Mouse (Mus musculus): Measurements from ENCODE around the gene Kcnq1. TPM values are rescaled to one million over a fixed set of nuclear protein-coding genes. Genes with fewer than 3 reads are reported as not detected.

Kcnq1 gene
- polyA plus RNA-seq, 1 experiment, result 41.8 TPM

DNA sequence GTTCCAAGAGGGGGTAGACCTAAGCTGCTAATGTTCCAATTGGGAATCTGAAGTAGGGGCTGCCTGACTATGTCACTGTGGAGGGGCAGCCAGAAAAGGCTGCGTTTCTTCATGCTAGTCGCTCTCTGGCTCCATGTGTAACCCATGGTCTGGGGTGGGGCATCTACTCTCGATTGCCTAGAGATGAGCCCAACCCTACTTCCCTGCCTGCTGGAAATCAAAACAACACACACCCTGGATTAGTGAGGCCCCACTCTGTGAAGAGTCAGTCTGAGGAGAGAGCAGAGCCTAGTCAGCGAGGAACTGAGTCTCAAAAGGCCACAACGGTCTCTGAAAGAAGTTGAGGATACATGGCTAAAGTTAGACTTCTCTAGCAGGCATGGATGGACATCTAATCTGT is 40.9 kb downstream of the Kcnq1 start:
- 25% methylated on average over 5 of the region's 5 CpGs for WGBS
- TF ChIP-seq POLR2A (IDR thresholded peaks at IDR 0.05; ENCODE audit: low read depth, low read length) (no peak), CTCF (IDR thresholded peaks at IDR 0.05; ENCODE audit: extremely low read depth, insufficient read length, insufficient replicate concordance, low read depth, low read length) (no peak)

DNA sequence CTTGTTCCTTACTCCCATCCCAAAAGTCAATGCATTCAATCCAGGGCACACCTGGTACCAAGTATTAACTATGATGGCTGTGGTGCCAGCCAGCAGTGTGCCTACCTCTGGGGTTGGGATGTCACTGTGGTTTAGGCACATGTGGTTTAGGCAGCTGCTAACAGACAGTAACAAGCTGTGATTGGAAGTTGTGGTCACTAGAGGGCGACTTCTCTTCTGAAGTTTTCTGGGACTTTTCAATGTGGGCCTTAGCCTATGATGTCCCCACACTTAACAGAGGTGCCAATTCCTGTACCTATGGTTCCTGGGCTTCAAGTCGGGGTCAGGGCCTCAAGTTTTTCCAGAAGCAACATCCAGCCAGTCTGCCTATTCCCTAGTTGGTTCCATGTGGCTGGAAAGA is 45.0 kb downstream of the Kcnq1 start:
- Histone ChIP-seq H3K27ac (ENCODE audit: insufficient read depth, low read depth, low read length) (no peak overlapping the region), H3K36me3 (ENCODE audit: control insufficient read depth, insufficient read depth, low read length) (no peaks in the 10 kb centered on the region; the same call in 1 of the 2 replicates), H3K27me3 (ENCODE audit: control insufficient read depth, insufficient read depth, low read length) (no peaks in the 10 kb centered on the region), H3K4me1 (ENCODE audit: control insufficient read depth, insufficient read depth, insufficient read length, low read length) (peaks cover 16% of the 10 kb centered on the region), H3K4me3 (ENCODE audit: low read depth, low read length) (no peak overlapping the region)
- TF ChIP-seq POLR2A (IDR thresholded peaks at IDR 0.05; ENCODE audit: low read depth, low read length) (no peak), CTCF (IDR thresholded peaks at IDR 0.05; ENCODE audit: extremely low read depth, insufficient read length, insufficient replicate concordance, low read depth, low read length) (peak; percentile 52; the same call in 1 of the 2 replicates)
- 25% methylated on average over 2 of the region's 2 CpGs for WGBS

More for the DNA sequence above, 40.9 kb downstream of the Kcnq1 start:
- no peak overlapping the region for H3K4me3 ChIP-seq (ENCODE audit: low read depth, low read length)
- peaks cover 27% of the 10 kb centered on the region for H3K4me1 ChIP-seq (ENCODE audit: control insufficient read depth, insufficient read depth, insufficient read length, low read length)
- H3K27ac ChIP-seq (ENCODE audit: insufficient read depth, low read depth, low read length), result no peak overlapping the region
- no peaks in the 10 kb centered on the region; the same call in 1 of the 2 replicates for H3K36me3 ChIP-seq (ENCODE audit: control insufficient read depth, insufficient read depth, low read length)
- H3K27me3 ChIP-seq (ENCODE audit: control insufficient read depth, insufficient read depth, low read length), result no peaks in the 10 kb centered on the region

DNA sequence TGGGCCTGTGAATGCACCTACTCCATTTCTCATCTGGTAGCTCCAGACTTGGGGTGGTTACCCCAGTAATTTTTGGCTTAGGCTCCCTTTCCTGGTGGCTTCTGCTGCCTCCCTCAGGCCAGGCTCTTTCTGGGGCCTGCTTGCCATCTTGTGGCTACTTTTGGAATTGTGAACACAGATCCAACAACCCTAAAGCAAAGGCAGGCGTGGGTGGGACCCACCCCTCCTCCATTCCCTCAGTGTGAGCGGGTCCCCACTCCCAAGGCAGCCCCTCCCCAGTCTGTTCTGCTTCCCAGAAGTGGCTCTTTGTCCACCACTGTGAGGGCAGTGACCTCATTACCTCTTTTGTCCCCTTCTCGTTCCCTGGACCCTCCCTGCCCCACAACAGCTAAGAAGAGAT is 46.2 kb downstream of the Kcnq1 start:
- no peak overlapping the region for H3K27ac ChIP-seq (ENCODE audit: insufficient read depth, low read depth, low read length)
- TF ChIP-seq CTCF (IDR thresholded peaks at IDR 0.05; ENCODE audit: extremely low read depth, insufficient read length, insufficient replicate concordance, low read depth, low read length) (peak; percentile 25; the same call in 1 of the 2 replicates), POLR2A (IDR thresholded peaks at IDR 0.05; ENCODE audit: low read depth, low read length) (no peak)
- H3K36me3 ChIP-seq (ENCODE audit: control insufficient read depth, insufficient read depth, low read length), result no peaks in the 10 kb centered on the region; the same call in 1 of the 2 replicates
- no peak overlapping the region for H3K4me3 ChIP-seq (ENCODE audit: low read depth, low read length)
- 61% methylated on average over 3 of the region's 3 CpGs for WGBS
- H3K4me1 ChIP-seq (ENCODE audit: control insufficient read depth, insufficient read depth, insufficient read length, low read length), result peaks cover 6% of the 10 kb centered on the region
- no peaks in the 10 kb centered on the region for H3K27me3 ChIP-seq (ENCODE audit: control insufficient read depth, insufficient read depth, low read length)

DNA sequence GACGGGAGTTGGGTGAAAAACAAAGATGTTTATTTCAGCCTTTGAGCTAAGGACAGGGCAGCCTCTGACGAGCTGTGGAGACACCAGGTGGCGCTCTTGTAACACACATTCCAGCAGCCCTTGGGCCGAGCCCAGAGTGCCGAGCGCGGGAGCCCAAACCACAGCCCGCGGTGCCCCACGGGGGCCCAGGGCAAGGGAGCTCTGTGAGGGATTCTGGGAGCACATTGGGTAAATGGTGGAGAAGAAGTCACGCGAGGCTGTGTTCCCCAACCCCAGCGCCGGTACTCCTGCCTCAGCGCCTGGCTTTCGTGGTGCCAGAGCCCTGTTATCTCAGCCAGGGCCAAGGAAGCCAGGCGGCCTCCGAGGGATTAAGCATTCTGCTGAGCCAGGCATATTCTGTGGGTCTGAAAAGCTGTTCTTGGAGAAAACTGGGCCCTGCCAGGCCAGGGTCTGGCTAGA is 47.8 kb downstream of the Kcnq1 start:
- Histone ChIP-seq H3K27ac (ENCODE audit: insufficient read depth, low read depth, low read length) (no peak overlapping the region), H3K4me1 (ENCODE audit: control insufficient read depth, insufficient read depth, insufficient read length, low read length) (peaks cover 4% of the 10 kb centered on the region), H3K36me3 (ENCODE audit: control insufficient read depth, insufficient read depth, low read length) (no peaks in the 10 kb centered on the region; the same call in 1 of the 2 replicates), H3K27me3 (ENCODE audit: control insufficient read depth, insufficient read depth, low read length) (no peaks in the 10 kb centered on the region), H3K4me3 (ENCODE audit: low read depth, low read length) (peak overlapping the region; percentile 23)
- WGBS, result 25% methylated on average over 18 of the region's 18 CpGs
- TF ChIP-seq CTCF (IDR thresholded peaks at IDR 0.05; ENCODE audit: extremely low read depth, insufficient read length, insufficient replicate concordance, low read depth, low read length), result peak; percentile 92
- TF ChIP-seq POLR2A (IDR thresholded peaks at IDR 0.05; ENCODE audit: low read depth, low read length), result no peak

DNA sequence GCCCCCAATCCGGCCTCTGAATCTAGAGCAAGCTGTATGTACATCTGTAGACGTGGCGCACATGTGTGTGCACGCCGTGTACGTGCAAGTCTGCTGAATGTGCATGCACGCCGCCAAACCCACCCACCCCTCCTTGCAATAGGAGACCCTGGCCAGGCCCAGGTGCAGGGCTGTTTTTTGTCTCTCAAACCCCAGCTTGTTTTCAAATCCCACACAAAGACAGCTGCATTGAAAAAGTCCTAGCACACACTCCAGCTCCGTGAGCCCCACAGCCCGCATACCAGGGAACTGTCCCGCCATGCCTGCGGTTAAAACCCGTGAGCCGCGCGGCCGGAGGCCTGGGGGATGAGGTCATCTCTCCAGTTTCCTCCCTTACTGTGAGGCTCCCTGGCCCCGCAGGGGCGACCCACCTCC is 48.3 kb downstream of the Kcnq1 start:
- Histone ChIP-seq H3K27me3 (ENCODE audit: control insufficient read depth, insufficient read depth, low read length) (no peaks in the 10 kb centered on the region), H3K27ac (ENCODE audit: insufficient read depth, low read depth, low read length) (no peak overlapping the region), H3K4me1 (ENCODE audit: control insufficient read depth, insufficient read depth, insufficient read length, low read length) (peaks cover 4% of the 10 kb centered on the region), H3K36me3 (ENCODE audit: control insufficient read depth, insufficient read depth, low read length) (no peaks in the 10 kb centered on the region; the same call in 1 of the 2 replicates), H3K4me3 (ENCODE audit: low read depth, low read length) (no peak overlapping the region)
- TF ChIP-seq POLR2A (IDR thresholded peaks at IDR 0.05; ENCODE audit: low read depth, low read length) (no peak), CTCF (IDR thresholded peaks at IDR 0.05; ENCODE audit: extremely low read depth, insufficient read length, insufficient replicate concordance, low read depth, low read length) (no peak)
- 69% methylated on average over 19 of the region's 19 CpGs for WGBS

DNA sequence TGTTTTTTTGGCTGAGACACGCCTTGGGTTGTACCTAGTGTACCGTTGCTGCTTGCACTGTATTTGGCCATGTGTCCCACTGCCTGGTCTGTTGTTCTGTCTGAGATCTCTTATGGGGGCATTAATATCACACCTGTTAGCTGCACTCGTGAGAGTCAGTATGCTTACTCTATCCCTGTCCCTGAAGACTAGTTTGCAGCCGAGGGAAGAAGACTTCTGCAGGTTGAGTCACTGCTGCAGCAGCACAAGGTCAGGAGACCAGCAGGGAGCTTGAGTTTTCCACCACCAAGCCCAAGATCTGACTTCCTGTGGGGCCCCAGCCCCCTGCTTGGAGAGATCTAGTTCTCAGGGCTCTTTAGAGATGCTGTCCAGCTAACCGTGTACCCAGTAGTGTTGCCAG is 49.1 kb downstream of the Kcnq1 start:
- no peaks in the 10 kb centered on the region; the same call in 1 of the 2 replicates for H3K36me3 ChIP-seq (ENCODE audit: control insufficient read depth, insufficient read depth, low read length)
- peaks cover 4% of the 10 kb centered on the region for H3K4me1 ChIP-seq (ENCODE audit: control insufficient read depth, insufficient read depth, insufficient read length, low read length)
- H3K4me3 ChIP-seq (ENCODE audit: low read depth, low read length), result no peak overlapping the region
- TF ChIP-seq CTCF (IDR thresholded peaks at IDR 0.05; ENCODE audit: extremely low read depth, insufficient read length, insufficient replicate concordance, low read depth, low read length) (no peak), POLR2A (IDR thresholded peaks at IDR 0.05; ENCODE audit: low read depth, low read length) (no peak)
- no peaks in the 10 kb centered on the region for H3K27me3 ChIP-seq (ENCODE audit: control insufficient read depth, insufficient read depth, low read length)
- whole genome bisulfite sequencing, result 61% methylated on average over 5 of the region's 5 CpGs
- no peak overlapping the region for H3K27ac ChIP-seq (ENCODE audit: insufficient read depth, low read depth, low read length)

DNA sequence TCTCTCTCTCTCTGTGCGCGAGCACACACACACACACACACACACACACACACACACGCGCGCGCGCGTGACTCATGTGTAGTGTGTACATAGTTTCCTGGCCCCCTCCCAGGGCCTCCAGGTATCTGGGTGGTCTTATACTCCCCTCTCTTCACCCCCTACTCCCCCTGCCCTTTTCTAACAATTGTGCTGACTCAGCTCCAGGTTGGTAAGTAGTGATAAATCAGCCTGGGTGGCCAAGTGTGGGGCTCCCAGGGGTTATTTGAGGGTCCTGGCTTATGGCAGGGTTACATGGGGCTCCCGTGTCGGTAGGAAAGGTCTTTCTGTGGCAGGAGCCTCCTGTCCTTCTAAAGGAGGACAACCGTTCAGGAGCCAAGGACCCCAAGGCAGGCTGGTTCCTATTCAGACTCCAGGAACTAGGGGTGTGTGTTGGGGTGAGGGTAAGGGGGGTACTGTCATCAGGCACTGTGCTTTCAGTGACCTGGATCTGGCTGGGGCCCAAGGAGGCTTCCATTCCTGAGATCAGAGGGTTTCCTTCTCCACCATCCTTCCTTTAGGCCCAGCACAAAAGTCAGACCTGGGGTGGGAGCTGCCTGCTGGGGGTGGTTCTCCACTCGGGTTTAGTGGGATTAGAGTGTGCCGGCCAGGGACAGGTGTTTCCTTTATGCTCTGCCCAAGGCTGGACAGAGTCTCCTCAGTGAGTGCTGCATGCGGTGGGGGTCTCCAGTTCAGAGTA is 52.7 kb downstream of the Kcnq1 start:
- Histone ChIP-seq H3K27me3 (ENCODE audit: control insufficient read depth, insufficient read depth, low read length) (no peaks in the 10 kb centered on the region), H3K27ac (ENCODE audit: insufficient read depth, low read depth, low read length) (no peak overlapping the region), H3K4me1 (ENCODE audit: control insufficient read depth, insufficient read depth, insufficient read length, low read length) (no peaks in the 10 kb centered on the region; the same call in 1 of the 2 replicates), H3K36me3 (ENCODE audit: control insufficient read depth, insufficient read depth, low read length) (no peaks in the 10 kb centered on the region), H3K4me3 (ENCODE audit: low read depth, low read length) (no peak overlapping the region)
- 82% methylated on average over 14 of the region's 14 CpGs for WGBS
- no peak for TF ChIP-seq POLR2A (IDR thresholded peaks at IDR 0.05; ENCODE audit: low read depth, low read length)
- TF ChIP-seq CTCF (IDR thresholded peaks at IDR 0.05; ENCODE audit: extremely low read depth, insufficient read length, insufficient replicate concordance, low read depth, low read length), result no peak
